Mouse (Mus musculus) ES-E14 (cell line): ENCODE measurements around the gene Cdh10.

Experiments used
- MAFK ChIP-seq: IDR thresholded peaks from 2 replicates; pipeline ENCODE4 v1.6.1; 2014; ENCODE audit warnings: mild to moderate bottlenecking, low read depth, low read length, inconsistent platforms; ENCODE audit not compliant: insufficient read depth
- ZC3H11A ChIP-seq: IDR thresholded peaks from 2 replicates; pipeline ENCODE4 v1.6.1; 2012; ENCODE audit warnings: low read depth, mild to moderate bottlenecking, inconsistent platforms, low read length, borderline replicate concordance

- no peak for TF ChIP-seq MAFK
- no peak for TF ChIP-seq ZC3H11A
Measured at GRCm38 (mm10) chr15:18809148-18809827, 9.5 kb upstream of the Cdh10 start.
